Mouse (Mus musculus) forebrain, embryonic 11.5 days (tissue): ENCODE measurements around the gene Syne2. TPM values are rescaled to one million over a fixed set of nuclear protein-coding genes. Genes with fewer than 3 reads are reported as not detected.

Experiments used
- ATAC-seq: fragments of 200-750 bp; cut with Nextera tagmentation; replicated peaks from 2 replicates; pipeline ENCODE4 v1.8.0; 2017; ENCODE audit warnings: moderate TSS enrichment; ENCODE audit not compliant: low FRiP score
- DNase-seq: peaks from one replicate; pipeline ENCODE4 v3.0.0-alpha.2; 2017; ENCODE audit warnings: low spot score
- H3K27ac ChIP-seq: fragments of 300-500 bp; sonication (generic); 2 replicates; pipeline ENCODE4 v1.5.1; 2014; ENCODE audit warnings: low read depth, low read length
- H3K27me3 ChIP-seq: fragments of 300-500 bp; sonication (generic); 2 replicates; pipeline ENCODE4 v1.6.1; 2014; ENCODE audit warnings: mild to moderate bottlenecking, low read length, mixed read lengths; ENCODE audit not compliant: control insufficient read depth, insufficient read depth
- H3K36me3 ChIP-seq: fragments of 300-500 bp; sonication (generic); 2 replicates; pipeline ENCODE4 v1.6.1; 2014; ENCODE audit warnings: mild to moderate bottlenecking, low read length, moderate library complexity, mixed read lengths; ENCODE audit not compliant: control insufficient read depth, insufficient read depth
- H3K4me1 ChIP-seq: fragments of 300-500 bp; sonication (generic); replicated peaks from 2 replicates; pipeline ENCODE4 v1.6.1; 2014; ENCODE audit warnings: low read length, mixed read lengths; ENCODE audit not compliant: control insufficient read depth, insufficient read depth
- H3K4me2 ChIP-seq: fragments of 300-500 bp; sonication (generic); 2 replicates; pipeline ENCODE4 v1.6.1; 2014; ENCODE audit warnings: low read depth, mild to moderate bottlenecking, low read length, moderate library complexity, mixed read lengths; ENCODE audit not compliant: severe bottlenecking
- H3K4me3 ChIP-seq: fragments of 300-500 bp; sonication (generic); 2 replicates; pipeline ENCODE4 v1.5.1; 2014; ENCODE audit warnings: low read depth, low read length
- H3K9ac ChIP-seq: fragments of 300-500 bp; sonication (generic); 2 replicates; pipeline ENCODE4 v1.6.1; 2014; ENCODE audit warnings: low read length
- H3K9me3 ChIP-seq: fragments of 300-500 bp; sonication (generic); 2 replicates; pipeline ENCODE4 v1.6.1; 2016; ENCODE audit warnings: low read length, mixed read lengths; ENCODE audit not compliant: control insufficient read depth
- WGBS: fragments of 180-500 bp; shearing (Covaris S2); extraction: QIAGEN DNeasy Blood & Tissue Kit; methylation state at CpG from one replicate; pipeline ENCODE4 v1.1.7; 2014; 5-methylcytosine and 5-hydroxymethylcytosine counted together
- polyA plus RNA-seq: library from polyadenylated mRNA; unstranded; fragments of >200 nt; fragmentation: Nextera tagmentation; extraction: Ambion mirVana; gene quantifications from 2 replicates; pipeline ENCODE4 v1.2.1, GENCODE M21; 2014

The Syne2 gene
- polyA plus RNA-seq, 1 experiment from 2014 or later = 127 TPM

DNA sequence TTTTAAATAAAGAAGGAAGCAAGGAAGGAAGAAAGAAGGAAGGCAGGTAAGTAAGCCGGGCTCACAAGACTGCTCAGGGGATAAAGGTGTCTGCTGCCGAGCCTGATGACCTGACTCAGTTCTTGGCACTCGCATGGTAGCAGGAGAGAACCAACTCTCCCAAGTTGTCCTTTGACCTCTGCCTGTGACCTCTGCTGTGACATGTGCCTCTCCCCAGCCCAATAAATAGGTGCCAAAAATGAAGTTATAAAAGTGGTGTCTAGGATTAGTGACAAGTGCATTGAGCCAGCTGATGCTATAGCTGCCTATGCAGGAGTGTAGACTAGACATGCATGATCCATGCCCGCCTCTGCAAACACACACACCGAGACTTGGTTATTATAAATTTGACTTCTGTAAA, 73.3 kb downstream of the Syne2 start:
- no peak for ATAC-seq
- no peak for DNase-seq
- peaks cover 3% of the 10 kb centered on the region; the same call in 1 of the 2 replicates for H3K36me3 ChIP-seq
- WGBS = 87% methylated on average over 5 of the region's 5 CpGs
- H3K9me3 ChIP-seq = no peaks in the 10 kb centered on the region
- H3K4me1 ChIP-seq = no peaks in the 10 kb centered on the region
- H3K4me3 ChIP-seq = no peak overlapping the region
- no peak overlapping the region for H3K9ac ChIP-seq
- no peak overlapping the region for H3K27ac ChIP-seq
- H3K4me2 ChIP-seq = no peak overlapping the region
- no peaks in the 10 kb centered on the region for H3K27me3 ChIP-seq

DNA sequence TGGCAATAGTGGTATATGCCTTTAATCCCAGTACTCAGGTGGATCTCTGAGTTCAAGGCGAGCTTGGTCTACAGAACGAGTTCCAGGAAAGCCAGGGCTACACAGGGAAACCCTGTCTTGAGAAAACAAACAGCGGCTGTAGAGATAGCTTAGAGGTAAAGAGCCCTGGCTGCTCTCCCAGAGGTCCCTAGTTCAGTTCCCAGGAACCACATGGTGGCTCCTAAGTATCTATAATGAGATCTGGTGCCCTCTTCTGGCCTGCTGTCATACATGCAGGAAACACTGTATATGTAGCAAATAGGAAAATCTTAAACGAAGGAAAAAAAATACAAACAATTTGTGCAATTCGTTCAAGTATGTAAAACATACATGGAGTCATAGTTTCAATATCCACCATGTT, 75.5 kb downstream of the Syne2 start:
- Histone ChIP-seq H3K4me1 (no peaks in the 10 kb centered on the region), H3K4me2 (no peak overlapping the region), H3K9me3 (no peaks in the 10 kb centered on the region), H3K27ac (no peak overlapping the region), H3K36me3 (peaks cover 5% of the 10 kb centered on the region; the same call in 1 of the 2 replicates), H3K9ac (no peak overlapping the region), H3K4me3 (no peak overlapping the region), H3K27me3 (no peaks in the 10 kb centered on the region)
- DNase-seq = no peak
- ATAC-seq = no peak
- 82% methylated on average over 5 of the region's 5 CpGs for WGBS

DNA sequence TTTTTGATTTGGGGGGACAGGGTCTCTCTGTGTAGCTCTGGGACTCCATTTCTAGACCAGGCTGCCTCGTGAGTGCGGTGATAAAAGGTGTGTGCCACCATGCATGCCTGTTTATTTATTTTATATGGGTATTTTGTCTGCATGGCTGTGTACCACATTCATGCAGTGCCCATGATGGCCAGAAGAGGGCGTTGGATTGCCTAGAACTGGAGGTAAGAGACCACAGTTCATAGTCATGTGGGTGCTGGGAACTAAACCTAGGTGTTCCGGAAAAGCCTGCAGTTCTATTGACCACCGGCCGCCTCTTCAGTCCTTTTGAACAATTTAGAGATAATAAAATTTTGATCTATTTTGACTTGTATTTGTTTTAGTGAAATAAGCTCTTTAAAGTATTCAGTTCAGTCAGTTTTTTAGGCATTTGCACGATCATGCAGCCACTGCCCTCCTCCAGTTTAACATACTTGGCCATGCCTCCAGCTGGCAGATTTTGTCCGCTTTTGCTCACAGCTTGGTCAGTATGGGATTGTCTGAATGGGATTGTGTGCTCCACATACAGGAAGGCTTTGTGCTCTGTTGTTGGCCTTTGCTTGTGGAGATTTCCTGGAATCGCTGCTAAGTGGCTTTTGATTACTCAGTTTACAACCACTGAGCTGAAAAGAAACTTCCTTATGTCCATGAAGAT, 76.5 kb downstream of the Syne2 start:
- Histone ChIP-seq H3K36me3 (peaks cover 5% of the 10 kb centered on the region; the same call in 1 of the 2 replicates), H3K27me3 (no peaks in the 10 kb centered on the region), H3K4me1 (no peaks in the 10 kb centered on the region), H3K9ac (no peak overlapping the region), H3K27ac (no peak overlapping the region), H3K4me3 (no peak overlapping the region), H3K4me2 (no peak overlapping the region), H3K9me3 (no peaks in the 10 kb centered on the region)
- ATAC-seq (no peak), DNase-seq (no peak)
- 74% methylated on average over 9 of the region's 9 CpGs for WGBS

DNA sequence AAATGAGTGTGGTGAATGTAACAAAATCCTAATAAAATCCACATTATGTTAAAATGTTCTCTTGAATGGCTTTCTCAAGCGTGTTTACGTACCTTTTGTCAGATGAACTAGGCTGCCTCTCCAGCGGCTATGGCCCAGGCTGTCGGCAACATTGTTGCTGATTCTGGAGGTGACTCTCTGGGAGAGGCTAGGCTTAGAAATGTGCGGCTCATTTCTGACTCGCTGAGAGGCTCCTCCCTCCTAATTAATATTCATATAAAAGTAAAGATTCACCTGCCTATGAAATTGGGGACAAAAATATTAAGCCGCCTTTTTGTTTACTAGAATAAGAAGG, 77.0 kb downstream of the Syne2 start:
- Histone ChIP-seq H3K27me3 (no peaks in the 10 kb centered on the region), H3K4me2 (no peak overlapping the region), H3K4me1 (no peaks in the 10 kb centered on the region), H3K27ac (no peak overlapping the region), H3K36me3 (peaks cover 5% of the 10 kb centered on the region; the same call in 1 of the 2 replicates), H3K9ac (no peak overlapping the region), H3K4me3 (no peak overlapping the region), H3K9me3 (no peaks in the 10 kb centered on the region)
- DNase-seq (no peak), ATAC-seq (no peak)
- WGBS = 72% methylated on average over 7 of the region's 7 CpGs

DNA sequence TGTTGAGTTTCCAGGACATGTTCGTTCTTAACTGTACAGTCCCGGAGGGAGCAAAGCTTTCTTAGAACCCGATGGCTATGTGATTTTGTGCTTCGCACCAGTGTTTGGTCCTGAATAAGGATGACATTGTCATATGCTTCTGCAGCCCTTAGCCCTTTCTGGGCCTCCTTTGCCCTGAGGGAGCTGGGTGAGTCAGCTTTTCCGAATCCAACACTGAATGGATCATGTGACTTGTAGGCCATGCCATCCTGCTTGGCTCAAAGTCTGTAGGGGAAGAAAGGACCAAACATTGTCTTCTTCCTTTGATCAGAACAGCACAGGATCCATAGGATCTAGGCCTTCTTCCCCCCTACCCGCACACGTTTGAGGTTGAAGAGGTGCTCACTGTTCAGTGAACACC, 79.9 kb downstream of the Syne2 start:
- Histone ChIP-seq H3K4me3 (no peak overlapping the region), H3K27ac (no peak overlapping the region), H3K36me3 (peaks cover 6% of the 10 kb centered on the region; the same call in 1 of the 2 replicates), H3K4me1 (no peaks in the 10 kb centered on the region), H3K27me3 (no peaks in the 10 kb centered on the region), H3K4me2 (no peak overlapping the region), H3K9me3 (no peaks in the 10 kb centered on the region; the same call in 1 of the 2 replicates), H3K9ac (no peak overlapping the region)
- ATAC-seq (no peak), DNase-seq (no peak)
- 87% methylated on average over 7 of the region's 7 CpGs for WGBS

DNA sequence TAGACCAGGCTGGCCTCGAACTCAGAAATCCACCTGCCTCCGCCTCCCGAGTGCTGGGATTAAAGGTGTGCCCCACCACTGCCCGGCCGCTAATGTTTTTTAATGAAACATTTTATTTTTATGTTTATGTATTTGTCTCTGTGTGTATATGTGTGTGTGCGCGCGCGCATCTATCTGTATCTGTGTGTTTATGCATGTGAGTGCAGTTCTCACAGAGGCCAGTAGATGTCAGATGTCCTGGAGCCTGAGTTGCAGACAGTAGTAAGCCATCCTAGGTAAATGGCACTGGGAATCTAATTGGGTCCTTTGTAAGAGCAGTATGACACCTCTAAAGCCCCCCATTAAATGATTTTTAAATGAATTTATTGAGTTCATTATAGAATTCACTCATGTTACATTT, 83.8 kb downstream of the Syne2 start:
- H3K36me3 ChIP-seq = peaks cover 11% of the 10 kb centered on the region

DNA sequence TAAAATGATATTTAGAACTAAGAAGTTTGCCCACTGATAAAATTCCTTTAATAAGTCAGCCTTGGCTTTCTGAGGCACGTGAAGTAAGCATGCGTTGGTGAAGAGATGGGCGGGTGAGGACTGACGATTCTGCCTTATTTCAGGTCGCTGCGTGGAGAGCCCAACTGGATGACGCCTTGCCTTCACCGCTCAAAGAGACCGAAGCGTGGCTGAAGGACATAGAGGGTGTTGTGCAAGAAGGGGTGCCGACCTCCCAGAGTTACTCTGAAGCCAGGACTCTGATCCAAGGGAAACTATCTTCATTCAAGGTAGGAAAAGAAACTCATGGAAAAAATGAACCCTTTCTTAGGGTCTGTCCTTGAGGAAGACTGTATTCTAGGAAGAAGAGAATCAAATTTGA, 86.1 kb downstream of the Syne2 start:
- Histone ChIP-seq H3K9me3 (no peaks in the 10 kb centered on the region; the same call in 1 of the 2 replicates), H3K27ac (no peak overlapping the region), H3K4me1 (no peaks in the 10 kb centered on the region), H3K4me3 (no peak overlapping the region), H3K36me3 (peaks cover 9% of the 10 kb centered on the region), H3K9ac (no peak overlapping the region), H3K27me3 (no peaks in the 10 kb centered on the region), H3K4me2 (no peak overlapping the region)
- ATAC-seq (no peak), DNase-seq (no peak)
- 96% methylated on average over 11 of the region's 11 CpGs for WGBS

More for the DNA sequence above, 83.8 kb downstream of the Syne2 start:
- Histone ChIP-seq H3K4me2 (no peak overlapping the region), H3K9ac (no peak overlapping the region), H3K4me3 (no peak overlapping the region), H3K27ac (no peak overlapping the region), H3K27me3 (no peaks in the 10 kb centered on the region), H3K9me3 (no peaks in the 10 kb centered on the region; the same call in 1 of the 2 replicates), H3K4me1 (no peaks in the 10 kb centered on the region)
- WGBS = 93% methylated on average over 9 of the region's 9 CpGs
- no peak for DNase-seq
- ATAC-seq = no peak

DNA sequence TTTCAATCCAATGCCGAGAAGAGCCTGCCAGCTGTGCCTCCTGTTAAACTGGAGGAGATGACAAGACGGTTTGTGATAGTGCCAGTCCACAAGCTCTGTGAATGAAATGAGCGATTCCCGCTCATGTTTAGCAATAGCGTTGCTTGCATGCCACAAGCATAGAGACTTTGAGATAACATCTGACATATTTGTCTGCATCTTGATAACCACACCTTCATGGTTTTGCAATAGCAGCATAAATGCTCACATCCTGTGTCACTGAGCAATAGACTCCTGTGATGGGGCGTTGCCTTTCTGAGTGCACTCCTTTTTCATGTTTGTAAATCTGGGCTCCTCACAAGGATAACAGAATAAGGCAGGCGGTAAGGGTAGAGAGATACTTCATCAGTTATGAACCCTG, 87.4 kb downstream of the Syne2 start:
- WGBS = 96% methylated on average over 7 of the region's 7 CpGs
- Histone ChIP-seq H3K4me1 (no peaks in the 10 kb centered on the region), H3K27me3 (no peaks in the 10 kb centered on the region), H3K4me3 (no peak overlapping the region), H3K27ac (no peak overlapping the region), H3K9me3 (no peaks in the 10 kb centered on the region; the same call in 1 of the 2 replicates), H3K4me2 (no peak overlapping the region), H3K9ac (no peak overlapping the region), H3K36me3 (peaks cover 7% of the 10 kb centered on the region)
- DNase-seq = no peak
- ATAC-seq = no peak

DNA sequence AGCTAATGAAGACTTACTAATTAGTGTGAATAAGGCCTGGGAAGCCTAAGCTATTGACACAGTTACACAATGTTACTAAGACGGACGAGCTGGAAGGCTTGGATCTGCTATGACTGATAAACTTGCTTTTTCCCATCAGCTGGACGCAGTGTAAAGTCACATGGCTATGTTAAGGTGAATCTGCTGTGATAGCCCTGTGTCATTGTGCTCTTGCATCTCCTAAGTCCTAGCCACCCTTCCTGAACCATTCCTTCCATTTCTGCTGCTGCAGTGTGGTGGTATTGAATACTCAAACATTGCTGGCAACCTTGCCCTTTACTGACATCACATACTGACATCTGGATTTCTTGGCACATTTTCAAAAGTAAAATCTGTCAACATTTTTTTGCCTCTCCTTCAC, 90.5 kb downstream of the Syne2 start:
- no peaks in the 10 kb centered on the region for H3K4me1 ChIP-seq
- H3K36me3 ChIP-seq = peaks cover 12% of the 10 kb centered on the region
- no peak overlapping the region for H3K4me3 ChIP-seq
- ATAC-seq (no peak), DNase-seq (no peak)
- no peaks in the 10 kb centered on the region for H3K27me3 ChIP-seq
- no peak overlapping the region for H3K27ac ChIP-seq
- 92% methylated on average over 3 of the region's 3 CpGs for WGBS
- no peak overlapping the region for H3K9ac ChIP-seq
- H3K9me3 ChIP-seq = no peaks in the 10 kb centered on the region
- H3K4me2 ChIP-seq = no peak overlapping the region
